Mouse (Mus musculus) lung, postnatal 0 days (tissue): ENCODE data around the gene Kank1.

Source experiments
- CTCF ChIP-seq: IDR thresholded peaks from 2 replicates; pipeline ENCODE4 v1.5.1; 2016; ENCODE audit warnings: antibody characterized with exemption, mild to moderate bottlenecking
- EP300 ChIP-seq: IDR thresholded peaks from 2 replicates; pipeline ENCODE4 v1.6.1; 2016; ENCODE audit warnings: antibody characterized with exemption, mild to moderate bottlenecking, control low read depth

DNA sequence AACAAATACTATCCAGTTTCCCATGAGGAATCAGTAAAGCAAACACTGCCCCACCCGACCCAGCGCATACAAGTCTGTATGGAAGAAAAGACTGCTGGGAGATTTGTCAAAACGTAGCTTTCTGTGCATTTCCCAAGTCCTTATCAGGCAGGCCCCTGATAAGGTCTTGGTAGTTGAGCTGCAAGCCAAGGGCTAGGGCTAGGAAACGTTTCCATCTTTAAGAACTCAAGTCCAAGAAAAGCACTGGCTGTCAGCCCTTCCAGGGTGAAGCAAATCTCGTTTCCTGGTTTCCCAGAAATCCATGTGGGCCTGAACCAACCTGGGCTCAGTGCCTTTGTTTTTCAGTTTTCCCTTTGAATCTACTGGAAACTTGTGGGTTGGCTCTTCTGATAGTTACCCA lies 110.7 kb downstream of the Kank1 start:
- no peak for TF ChIP-seq CTCF
- no peak for TF ChIP-seq EP300
